Mouse (Mus musculus): ENCODE data around the gene Krt80.
"Not testable (repeated sequence)": the region's sequence is repeated elsewhere in the genome, so short reads cannot be mapped to it uniquely, and the experiment has no call there.

The Krt80 gene

DNA sequence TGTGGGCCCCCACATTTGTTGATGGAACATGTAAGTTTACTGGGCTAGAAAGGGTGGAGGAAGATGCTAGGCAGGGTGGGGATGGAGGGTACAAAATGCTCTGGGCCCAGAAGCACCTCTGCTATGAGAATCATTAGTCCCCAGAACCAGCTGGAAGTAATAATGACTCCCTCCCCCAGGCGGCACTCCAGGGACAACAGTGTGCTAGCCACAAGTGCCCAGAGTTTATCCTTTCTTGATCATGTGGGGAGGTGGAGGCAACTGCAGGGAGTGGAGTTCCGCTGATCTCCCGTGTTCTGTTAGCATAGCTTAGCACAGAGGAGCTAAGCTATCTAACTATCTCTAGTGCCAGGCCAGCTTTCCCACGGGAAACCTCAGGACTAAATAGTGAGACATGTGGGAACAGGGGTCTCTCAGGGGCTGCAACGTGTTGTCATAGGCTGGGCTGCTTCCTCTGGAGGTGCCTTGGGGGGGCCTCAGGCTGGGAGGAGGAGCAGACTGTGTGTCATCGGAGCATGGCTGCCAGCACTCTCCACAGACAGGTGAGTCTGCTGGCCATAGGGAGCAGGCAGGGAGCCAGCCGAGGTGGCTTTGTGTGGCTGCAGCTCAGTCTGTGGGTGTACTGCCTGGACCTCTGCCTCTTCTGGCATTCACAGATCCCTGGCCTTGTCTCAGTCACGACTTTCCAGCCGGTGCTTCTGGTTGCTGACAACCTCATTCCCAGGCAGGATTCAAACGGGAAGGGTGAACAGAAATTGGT lies 17.1 kb downstream of the Krt80 start:
- DNase-seq (ENCODE audit: inconsistent age in 2 of 2, low spot score in 1 of 2): no peak

- no peak for DNase-seq (ENCODE audit: inconsistent age in 2 of 2, low spot score in 1 of 2)
Measured at GRCm38 (mm10) chr15:101352047-101352446, 17.9 kb downstream of the Krt80 start.

- DNase-seq (ENCODE audit: inconsistent age in 2 of 2, low spot score in 1 of 2): peak; percentile 45 to 86
Measured at GRCm38 (mm10) chr15:101341797-101342515, 28.0 kb downstream of the Krt80 start.

GRCm38 (mm10) chr15:101339537-101339936 lies 30.4 kb downstream of the Krt80 start:
- DNase-seq (ENCODE audit: inconsistent age in 2 of 2, low spot score in 1 of 2): peak; percentile 83 to 95

DNA sequence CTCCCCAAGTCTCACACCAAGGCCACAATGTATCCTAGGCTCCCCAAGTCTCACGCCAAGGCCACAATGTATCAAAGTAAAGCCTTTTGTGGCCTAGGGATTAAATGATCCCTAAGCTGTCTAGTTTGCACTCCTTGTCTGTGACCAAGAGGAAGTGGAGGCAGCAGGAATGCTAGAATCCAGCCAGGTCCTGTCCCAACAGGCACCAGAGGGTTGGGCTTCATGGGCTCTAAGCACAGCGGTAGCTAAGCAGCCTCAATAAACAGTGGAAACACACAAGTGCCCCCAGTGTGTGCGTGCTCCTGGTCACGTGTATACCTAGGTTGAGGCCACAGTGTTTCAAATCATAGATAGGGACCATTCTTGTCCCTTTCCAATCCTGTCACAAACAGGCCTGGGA lies 31.6 kb downstream of the Krt80 start:
- no peak for DNase-seq (ENCODE audit: inconsistent age in 2 of 2, low spot score in 1 of 2)

DNA sequence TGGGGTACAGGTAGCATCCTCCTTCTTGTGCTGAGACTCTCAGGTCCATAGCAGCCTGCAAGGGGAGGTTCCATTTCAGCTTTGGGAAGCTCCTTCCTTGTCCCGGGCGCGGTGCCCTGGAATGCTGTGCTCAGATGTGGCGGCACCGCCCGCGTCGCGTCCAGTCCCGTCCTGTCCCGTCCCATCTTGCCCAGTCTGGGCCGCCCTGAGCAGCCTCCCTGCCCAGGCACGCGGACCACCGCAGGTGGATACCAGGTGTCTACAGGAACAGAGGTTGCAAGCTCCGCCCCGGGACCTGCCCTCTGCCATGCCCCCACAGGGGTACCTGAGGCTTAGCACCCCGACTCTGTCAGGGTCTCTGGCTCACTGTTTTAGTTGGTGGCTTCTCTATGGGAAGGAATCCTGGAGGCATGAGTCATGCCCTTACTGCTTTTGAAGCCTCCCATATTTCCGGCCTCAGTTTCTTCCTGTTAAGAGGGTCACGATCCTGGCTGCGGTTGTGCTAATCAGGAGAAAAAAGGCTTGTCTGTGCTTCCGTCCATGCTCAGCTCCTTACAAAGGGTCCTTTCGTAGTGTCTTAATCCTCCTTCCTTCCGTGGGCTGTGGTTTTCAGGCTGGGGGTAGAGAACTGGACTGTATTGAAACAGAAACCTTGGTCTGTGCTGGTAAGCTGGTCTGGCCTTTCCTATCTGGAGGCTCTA lies 33.3 kb downstream of the Krt80 start:
- peak; percentile 35 to 60 for DNase-seq (ENCODE audit: inconsistent age in 2 of 2, low spot score in 1 of 2)

- DNase-seq (ENCODE audit: inconsistent age in 2 of 2, low spot score in 1 of 2): no peak
Measured at GRCm38 (mm10) chr15:101333648-101334047, 36.3 kb downstream of the Krt80 start.

- no peak for DNase-seq (ENCODE audit: inconsistent age in 2 of 2, low spot score in 1 of 2)
Measured at GRCm38 (mm10) chr15:101333165-101333564, 36.8 kb downstream of the Krt80 start.

DNA sequence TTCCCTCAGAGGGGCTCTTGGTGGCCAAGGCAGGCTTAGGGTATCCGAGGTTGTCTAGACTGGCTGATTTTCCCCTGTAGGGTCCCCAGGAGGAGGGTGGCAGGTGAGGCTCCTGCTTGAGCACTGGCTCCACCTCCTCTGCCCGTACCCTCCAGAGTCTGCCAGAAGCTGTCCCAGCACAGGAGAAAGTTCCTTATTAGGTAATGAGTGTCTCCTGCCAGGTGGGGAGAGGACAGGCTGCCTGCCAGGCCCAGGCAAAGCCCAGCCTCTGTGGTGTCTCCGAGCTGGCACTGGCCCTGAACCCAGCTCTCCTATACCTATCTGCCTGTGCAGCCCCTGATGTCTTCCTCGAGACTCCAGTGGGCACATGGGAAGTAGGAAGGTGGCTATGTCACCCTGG lies 37.6 kb downstream of the Krt80 start:
- DNase-seq (ENCODE audit: inconsistent age in 2 of 2, low spot score in 1 of 2): no peak

DNA sequence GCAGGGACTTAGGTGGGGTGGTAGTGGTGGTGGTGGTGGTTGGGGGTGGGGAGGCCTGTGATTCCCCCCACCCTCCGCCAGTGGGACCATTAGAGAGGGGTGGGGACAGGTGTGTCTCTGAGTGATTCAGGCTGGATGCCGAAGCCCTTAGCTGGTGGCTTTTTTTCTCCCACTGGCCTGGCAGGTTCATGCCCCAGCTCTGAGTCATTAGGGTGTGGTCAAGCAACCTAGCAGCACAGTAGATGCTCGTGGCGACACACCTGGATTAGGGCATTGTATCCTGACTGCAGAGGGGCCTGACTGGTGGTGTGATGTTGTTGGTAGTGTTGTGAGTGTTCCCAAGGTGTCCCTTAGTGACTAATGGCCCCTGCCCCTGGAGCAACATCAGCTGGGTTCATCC lies 38.9 kb downstream of the Krt80 start:
- DNase-seq (ENCODE audit: inconsistent age in 2 of 2, low spot score in 1 of 2): no peak

GRCm38 (mm10) chr15:101329564-101329892 lies 40.4 kb downstream of the Krt80 start:
- DNase-seq (ENCODE audit: inconsistent age in 2 of 2, low spot score in 1 of 2): no peak

- no peak for DNase-seq (ENCODE audit: inconsistent age in 2 of 2, low spot score in 1 of 2)
Measured at GRCm38 (mm10) chr15:101328876-101329563, 40.9 kb downstream of the Krt80 start.

- peak; percentile 86 to 95 for DNase-seq (ENCODE audit: inconsistent age in 2 of 2, low spot score in 1 of 2)
Measured at GRCm38 (mm10) chr15:101327282-101327681, 42.7 kb downstream of the Krt80 start.

DNA sequence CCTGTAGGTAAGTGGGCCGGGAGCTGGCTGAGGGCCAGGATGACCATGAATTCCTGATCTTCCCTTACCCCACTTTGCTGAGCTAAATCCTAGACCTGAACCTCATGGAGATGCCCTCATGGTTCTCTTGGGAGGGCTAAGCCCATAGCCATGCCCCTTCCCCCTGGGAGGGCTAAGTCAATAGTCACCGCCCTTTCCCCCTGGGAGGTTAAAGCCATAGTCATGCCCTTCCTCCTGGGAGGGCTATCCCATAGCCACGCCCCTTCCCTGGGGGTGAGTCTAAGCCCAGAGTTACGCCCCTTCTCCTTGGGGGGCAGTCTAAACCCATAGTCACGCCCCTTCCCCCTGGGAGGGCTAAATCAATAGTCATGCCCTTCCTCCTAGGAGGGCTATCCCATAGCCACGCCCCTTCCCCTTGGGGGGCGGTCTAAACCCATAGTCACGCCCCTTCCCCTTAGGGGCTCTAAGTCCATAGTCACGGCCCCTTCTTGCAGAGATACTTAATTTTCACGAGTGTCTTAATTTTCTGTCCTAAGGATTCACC lies 43.9 kb downstream of the Krt80 start:
- peak; percentile 37 to 49 for DNase-seq (ENCODE audit: inconsistent age in 2 of 2, low spot score in 1 of 2)

DNA sequence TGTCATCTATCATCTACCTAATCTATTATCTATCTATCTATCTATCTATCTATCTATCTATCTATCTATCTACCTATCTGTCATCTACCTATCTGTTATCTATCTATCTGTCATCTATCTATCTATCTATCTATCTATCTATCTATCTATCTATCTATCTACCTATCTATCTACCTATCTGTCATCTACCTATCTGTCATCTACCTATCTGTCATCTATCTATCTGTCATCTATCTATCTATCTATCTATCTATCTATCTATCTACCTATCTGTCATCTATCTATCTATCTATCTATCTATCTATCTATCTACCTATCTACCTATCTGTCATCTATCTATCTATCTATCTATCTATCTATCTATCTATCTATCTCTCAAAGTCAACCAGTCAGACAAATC lies 45.6 kb downstream of the Krt80 start:
- not testable (repeated sequence) for DNase-seq (ENCODE audit: inconsistent age in 2 of 2, low spot score in 1 of 2)

GRCm38 (mm10) chr15:101323511-101323910 lies 46.5 kb downstream of the Krt80 start:
- no peak for DNase-seq (ENCODE audit: inconsistent age in 2 of 2, low spot score in 1 of 2)

- peak in 1 of 2 experiments; percentile 53 for DNase-seq (ENCODE audit: inconsistent age in 2 of 2, low spot score in 1 of 2)
Measured at GRCm38 (mm10) chr15:101322640-101323039, 47.3 kb downstream of the Krt80 start.

DNA sequence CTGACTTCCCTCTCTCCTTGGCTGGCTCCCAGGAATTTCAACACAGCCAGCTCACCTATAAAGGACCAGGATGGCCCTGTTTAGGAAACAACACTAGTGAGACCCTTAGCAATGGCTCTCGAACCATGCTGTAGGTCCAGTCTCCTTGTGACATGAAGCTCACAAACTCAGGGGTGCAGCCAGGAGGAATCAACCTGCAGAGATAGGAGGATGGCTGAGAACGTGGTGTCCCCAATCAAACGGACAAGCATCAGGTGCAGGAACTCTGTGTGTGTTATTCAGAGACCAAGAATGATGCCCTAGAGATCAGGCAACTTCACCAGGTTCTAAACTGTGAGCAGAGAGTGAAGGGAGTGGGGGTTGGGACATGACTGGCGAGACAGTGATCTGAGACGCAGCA lies 47.9 kb downstream of the Krt80 start:
- DNase-seq (ENCODE audit: inconsistent age in 2 of 2, low spot score in 1 of 2): no peak

DNA sequence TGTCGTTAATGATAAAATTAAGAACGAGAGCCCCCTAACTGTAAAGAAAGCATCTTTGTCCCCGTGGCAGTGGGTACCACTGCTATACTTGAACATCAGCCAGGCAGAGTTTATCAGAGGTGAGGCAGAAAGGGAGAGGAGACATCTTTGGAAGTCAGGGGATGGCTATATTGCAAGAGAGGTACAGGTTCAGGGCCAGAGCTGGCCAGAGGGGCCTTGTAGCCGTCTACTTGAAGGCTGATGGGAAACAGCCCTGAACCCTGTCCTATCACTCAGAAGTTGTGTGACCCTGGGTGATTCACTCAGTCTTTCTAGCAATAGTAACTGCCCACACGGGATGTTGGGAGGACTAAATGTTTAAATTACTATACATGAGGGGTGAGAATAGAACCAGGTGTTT lies 48.8 kb downstream of the Krt80 start:
- peak; percentile 73 to 89 for DNase-seq (ENCODE audit: inconsistent age in 2 of 2, low spot score in 1 of 2)

DNA sequence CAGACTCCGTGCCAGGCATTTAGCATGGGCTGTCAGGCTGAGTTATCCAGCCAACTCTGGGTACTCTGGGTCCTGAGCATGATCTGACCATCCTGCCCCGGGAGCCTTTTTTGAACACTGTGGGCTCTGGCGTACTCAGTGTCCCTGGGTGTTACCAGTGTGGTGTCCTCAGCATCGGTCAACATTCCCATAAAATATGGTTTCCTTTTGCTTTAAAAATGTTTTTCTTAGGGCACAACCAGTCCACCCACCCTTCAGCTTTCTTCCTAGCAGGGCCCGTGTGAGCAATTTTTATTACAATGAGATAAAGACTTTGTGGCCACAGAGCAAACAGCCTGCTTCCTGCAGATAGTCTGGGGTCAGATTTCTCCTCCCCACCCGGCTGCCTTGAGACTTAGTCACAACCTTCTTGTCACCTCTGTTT lies 49.3 kb downstream of the Krt80 start:
- DNase-seq (ENCODE audit: inconsistent age in 2 of 2, low spot score in 1 of 2): peak; percentile 78 to 81

GRCm38 (mm10) chr15:101320010-101320617 lies 49.8 kb downstream of the Krt80 start:
- DNase-seq (ENCODE audit: inconsistent age in 2 of 2, low spot score in 1 of 2): peak in 1 of 2 experiments; percentile 35

Data from adrenal gland, adult (tissue).